Mouse (Mus musculus) right cerebral cortex, postnatal 4 days (tissue): ENCODE measurements around the gene 3110082I17Rik.
"Not testable (repeated sequence)": the region's sequence is repeated elsewhere in the genome, so short reads cannot be mapped to it uniquely, and the experiment has no call there.

ENCODE experiments used
- DNase-seq: peaks from one replicate; pipeline ENCODE4 v3.0.0-alpha.2; 2022

The 3110082I17Rik gene

GRCm38 (mm10) chr5:139347225-139347624 is 113.1 kb downstream of the 3110082I17Rik start:
- no peak for DNase-seq

- DNase-seq = no peak
Measured at GRCm38 (mm10) chr5:139345364-139345714, 115.0 kb downstream of the 3110082I17Rik start.

GRCm38 (mm10) chr5:139344687-139345363 is 115.5 kb downstream of the 3110082I17Rik start:
- DNase-seq = peak; percentile 86

- DNase-seq = peak; percentile 86
Measured at GRCm38 (mm10) chr5:139344021-139344686, 116.2 kb downstream of the 3110082I17Rik start.

GRCm38 (mm10) chr5:139338891-139339290 is 121.4 kb downstream of the 3110082I17Rik start:
- DNase-seq = no peak

- DNase-seq = no peak
Measured at GRCm38 (mm10) chr5:139338403-139338802, 121.9 kb downstream of the 3110082I17Rik start.

- no peak for DNase-seq
Measured at GRCm38 (mm10) chr5:139337826-139338370, 122.4 kb downstream of the 3110082I17Rik start.

GRCm38 (mm10) chr5:139335634-139336033 is 124.7 kb downstream of the 3110082I17Rik start:
- no peak for DNase-seq

GRCm38 (mm10) chr5:139334394-139334793 is 125.9 kb downstream of the 3110082I17Rik start:
- not testable (repeated sequence) for DNase-seq

- DNase-seq = no peak
Measured at GRCm38 (mm10) chr5:139333301-139334013, 126.9 kb downstream of the 3110082I17Rik start.

GRCm38 (mm10) chr5:139332590-139333272 is 127.6 kb downstream of the 3110082I17Rik start:
- no peak for DNase-seq

- peak; percentile 83 for DNase-seq
Measured at GRCm38 (mm10) chr5:139331742-139332141, 128.6 kb downstream of the 3110082I17Rik start.

GRCm38 (mm10) chr5:139330766-139331165 is 129.6 kb downstream of the 3110082I17Rik start:
- DNase-seq = no peak

GRCm38 (mm10) chr5:139327634-139328020 is 132.7 kb downstream of the 3110082I17Rik start:
- DNase-seq = no peak

- no peak for DNase-seq
Measured at GRCm38 (mm10) chr5:139326986-139327633, 133.2 kb downstream of the 3110082I17Rik start.

GRCm38 (mm10) chr5:139326111-139326696 is 134.1 kb downstream of the 3110082I17Rik start:
- DNase-seq = no peak

- DNase-seq = peak; percentile 73
Measured at GRCm38 (mm10) chr5:139325395-139325966, 134.8 kb downstream of the 3110082I17Rik start, which contains the start of gene Adap1. Adap1 (minus strand) TSS chr5:139325622.

GRCm38 (mm10) chr5:139324691-139325394 is 135.5 kb downstream of the 3110082I17Rik start:
- DNase-seq = peak; percentile 58

GRCm38 (mm10) chr5:139324045-139324491 is 136.3 kb downstream of the 3110082I17Rik start:
- DNase-seq = no peak

GRCm38 (mm10) chr5:139323260-139323924 is 136.9 kb downstream of the 3110082I17Rik start:
- peak; percentile 47 for DNase-seq
